Mouse (Mus musculus) CD4-positive, CD25-positive, alpha-beta regulatory T cell, adult 4 months (primary cell): ENCODE measurements at regions not wholly inside any gene's neighbourhood (a gene's known extent, or its start where the extent isn't known, plus 50 kb on each side); places are given as distances from the start of the nearest gene placed in this dataset.

Experiments used
- ATAC-seq: one replicate; pipeline ENCODE4 v1.8.0; 2017

GRCm38 (mm10) chr1:193922756-193923155, 552.7 kb upstream of the Camk1g start:
- no peak for ATAC-seq

GRCm38 (mm10) chr1:193919243-193919642, 549.1 kb upstream of the Camk1g start:
- ATAC-seq: no peak

GRCm38 (mm10) chr1:193905711-193906110, 535.6 kb upstream of the Camk1g start:
- no peak for ATAC-seq

GRCm38 (mm10) chr1:193894072-193894471, 524.0 kb upstream of the Camk1g start:
- no peak for ATAC-seq

- ATAC-seq: no peak
Observed at GRCm38 (mm10) chr1:193876540-193876939, 506.4 kb upstream of the Camk1g start.

- no peak for ATAC-seq
Observed at GRCm38 (mm10) chr1:193876121-193876520, 506.0 kb upstream of the Camk1g start.

- no peak for ATAC-seq
Observed at GRCm38 (mm10) chr1:193875287-193875686, 505.2 kb upstream of the Camk1g start.

GRCm38 (mm10) chr1:193870731-193871130, 500.6 kb upstream of the Camk1g start:
- ATAC-seq: no peak

GRCm38 (mm10) chr1:193868639-193869320, 498.7 kb upstream of the Camk1g start:
- ATAC-seq: no peak

GRCm38 (mm10) chr1:193860767-193861299, 490.7 kb upstream of the Camk1g start:
- ATAC-seq: no peak

- no peak for ATAC-seq
Observed at GRCm38 (mm10) chr1:193860354-193860753, 490.3 kb upstream of the Camk1g start.

- ATAC-seq: no peak
Observed at GRCm38 (mm10) chr1:193859257-193860125, 489.4 kb upstream of the Camk1g start.

GRCm38 (mm10) chr1:193847922-193848321, 477.8 kb upstream of the Camk1g start:
- no peak for ATAC-seq

GRCm38 (mm10) chr1:193844868-193845267, 474.8 kb upstream of the Camk1g start:
- no peak for ATAC-seq

GRCm38 (mm10) chr1:193844461-193844860, 474.4 kb upstream of the Camk1g start:
- no peak for ATAC-seq

- no peak for ATAC-seq
Observed at GRCm38 (mm10) chr1:193800998-193801397, 430.9 kb upstream of the Camk1g start.

- no peak for ATAC-seq
Observed at GRCm38 (mm10) chr1:193790579-193790978, 420.5 kb upstream of the Camk1g start.

GRCm38 (mm10) chr1:193788496-193788895, 418.4 kb upstream of the Camk1g start:
- ATAC-seq: no peak

GRCm38 (mm10) chr1:193787417-193787816, 417.3 kb upstream of the Camk1g start:
- no peak for ATAC-seq

- ATAC-seq: no peak
Observed at GRCm38 (mm10) chr1:193784966-193785365, 414.9 kb upstream of the Camk1g start.

- ATAC-seq: no peak
Observed at GRCm38 (mm10) chr1:193784526-193784925, 414.4 kb upstream of the Camk1g start.

- ATAC-seq: no peak
Observed at GRCm38 (mm10) chr1:193778181-193778580, 408.1 kb upstream of the Camk1g start.

- ATAC-seq: no peak
Observed at GRCm38 (mm10) chr1:193769546-193769945, 399.4 kb upstream of the Camk1g start.

- ATAC-seq: no peak
Observed at GRCm38 (mm10) chr1:193764103-193764502, 394.0 kb upstream of the Camk1g start.
